Mouse (Mus musculus): Measurements from ENCODE around the gene Fam83c. TPM values are rescaled to one million over a fixed set of nuclear protein-coding genes. Genes with fewer than 3 reads are reported as not detected.

Gene Fam83c
- total RNA-seq (2023) = 0.18 TPM in 1 of 4 replicates, not detected in the others

GRCm38 (mm10) chr2:155834732-155835131 is at the start of gene Fam83c:
Fam83c (minus strand) TSS chr2:155834854.

GRCm38 (mm10) chr2:155826630-155827424 is 7.8 kb downstream of the Fam83c start, which contains the start of gene Eif6:
Eif6 (minus strand) TSS chr2:155826925.

GRCm38 (mm10) chr2:155819392-155819448 is 15.4 kb downstream of the Fam83c start, which contains the start of gene BC029722:
BC029722 (minus strand) TSS chr2:155819426.

Other genes with a start within 250 kb of the Fam83c start
- gene Gss, start 242.0 kb downstream of the Fam83c start, total RNA-seq (2023) = 11.1 to 14.3 TPM (median 12.5 TPM) in 4 replicates
- gene Myh7b, start 223.6 kb downstream of the Fam83c start, total RNA-seq (2023) = not detected in 4 replicates
- gene Trpc4ap, start 142.5 kb downstream of the Fam83c start, total RNA-seq (2023) = 156 to 174 TPM (median 165 TPM) in 4 replicates
- 30.0 to 35.9 TPM (median 32.6 TPM) in 4 replicates for gene Edem2, start 105.4 kb downstream of the Fam83c start, total RNA-seq (2023)
- not detected in 4 replicates for gene Gm17581, start 99.0 kb downstream of the Fam83c start, total RNA-seq (2023)
- gene Procr, start 83.7 kb downstream of the Fam83c start, total RNA-seq (2023) = not detected in 4 replicates
- gene Mmp24, start 59.5 kb downstream of the Fam83c start, total RNA-seq (2023) = not detected in 4 replicates
- 25.4 to 31.1 TPM (median 27.5 TPM) in 4 replicates for gene BC029722, start 15.4 kb downstream of the Fam83c start, total RNA-seq (2023)
- gene Eif6, start 7.9 kb downstream of the Fam83c start, total RNA-seq (2023) = 64.2 to 99.8 TPM (median 92.5 TPM) in 4 replicates
- gene Uqcc1, start 95.5 kb upstream of the Fam83c start, total RNA-seq (2023) = 32.0 to 42.2 TPM (median 34.6 TPM) in 4 replicates
- not detected in 4 replicates for gene Gm15557, start 105.9 kb upstream of the Fam83c start, total RNA-seq (2023)
- gene Gdf5, start 110.5 kb upstream of the Fam83c start, total RNA-seq (2023) = not detected in 4 replicates
- 58.5 to 72.8 TPM (median 62.7 TPM) in 4 replicates for gene Cep250, start 121.6 kb upstream of the Fam83c start, total RNA-seq (2023)
- 1.3 to 3.1 TPM (median 2.2 TPM) in 4 replicates for gene 6430550D23Rik, start 173.1 kb upstream of the Fam83c start, total RNA-seq (2023)
- gene Ergic3, start 173.2 kb upstream of the Fam83c start, total RNA-seq (2023) = 66.9 to 83.2 TPM (median 76.8 TPM) in 4 replicates
- gene Fer1l4, start 218.1 kb upstream of the Fam83c start, total RNA-seq (2023) = not detected in 4 replicates
- gene Spag4, start 230.3 kb upstream of the Fam83c start, total RNA-seq (2023) = 5.0 to 7.5 TPM (median 6.1 TPM) in 4 replicates

Measured in B cell, adult 62 days (primary cell).